Mouse (Mus musculus) adipocyte (in vitro differentiated cells): ENCODE measurements around the gene Stx6.

Experiments used
- DNase-seq: peaks from one replicate; pipeline ENCODE4 v3.0.0-alpha.2; 2016; ENCODE audit warnings: low spot score

Stx6 gene

GRCm38 (mm10) chr1:155233931-155234607, 75.6 kb downstream of the Stx6 start:
- DNase-seq = peak; percentile 97

- DNase-seq = no peak
These were observed 77.1 kb downstream of the Stx6 start for GRCm38 (mm10) chr1:155235641-155236040.

GRCm38 (mm10) chr1:155236306-155237024, 78.0 kb downstream of the Stx6 start:
- DNase-seq = no peak

GRCm38 (mm10) chr1:155237390-155237789, 78.9 kb downstream of the Stx6 start:
- no peak for DNase-seq

GRCm38 (mm10) chr1:155238126-155238525, 79.6 kb downstream of the Stx6 start:
- no peak for DNase-seq

- no peak for DNase-seq
These were observed 80.7 kb downstream of the Stx6 start for GRCm38 (mm10) chr1:155239169-155239568.

- DNase-seq = peak; percentile 42
These were observed 81.6 kb downstream of the Stx6 start for GRCm38 (mm10) chr1:155239962-155240717.

GRCm38 (mm10) chr1:155241701-155242487, 83.4 kb downstream of the Stx6 start:
- no peak for DNase-seq

- DNase-seq = no peak
These were observed 83.9 kb downstream of the Stx6 start for GRCm38 (mm10) chr1:155242488-155242745.

- DNase-seq = peak; percentile 52
These were observed 85.6 kb downstream of the Stx6 start, which contains the start of gene BC034090 for GRCm38 (mm10) chr1:155243797-155244770. TSS of gene BC034090 (minus strand) at chr1:155244444.

GRCm38 (mm10) chr1:155244771-155245211, 86.3 kb downstream of the Stx6 start:
- peak; percentile 35 for DNase-seq

- DNase-seq = no peak
These were observed 87.0 kb downstream of the Stx6 start for GRCm38 (mm10) chr1:155245516-155245915.

GRCm38 (mm10) chr1:155247441-155247840, 88.9 kb downstream of the Stx6 start:
- DNase-seq = no peak

- DNase-seq = no peak
These were observed 89.5 kb downstream of the Stx6 start for GRCm38 (mm10) chr1:155248041-155248440.

GRCm38 (mm10) chr1:155249896-155250295, 91.4 kb downstream of the Stx6 start:
- no peak for DNase-seq

GRCm38 (mm10) chr1:155250531-155251135, 92.1 kb downstream of the Stx6 start:
- no peak for DNase-seq

GRCm38 (mm10) chr1:155251596-155251995, 93.1 kb downstream of the Stx6 start:
- no peak for DNase-seq

GRCm38 (mm10) chr1:155252631-155253121, 94.2 kb downstream of the Stx6 start:
- no peak for DNase-seq

GRCm38 (mm10) chr1:155253126-155253525, 94.6 kb downstream of the Stx6 start:
- DNase-seq = no peak

GRCm38 (mm10) chr1:155254309-155254708, 95.8 kb downstream of the Stx6 start:
- no peak for DNase-seq
